Mouse (Mus musculus) MN1 (cell line): ENCODE results near the gene Hist1h3a.

Source experiments
- DNase-seq: peaks from one replicate; pipeline ENCODE4 v3.0.0-alpha.2; 2016; ENCODE audit warnings: low spot score

Hist1h3a gene

DNA sequence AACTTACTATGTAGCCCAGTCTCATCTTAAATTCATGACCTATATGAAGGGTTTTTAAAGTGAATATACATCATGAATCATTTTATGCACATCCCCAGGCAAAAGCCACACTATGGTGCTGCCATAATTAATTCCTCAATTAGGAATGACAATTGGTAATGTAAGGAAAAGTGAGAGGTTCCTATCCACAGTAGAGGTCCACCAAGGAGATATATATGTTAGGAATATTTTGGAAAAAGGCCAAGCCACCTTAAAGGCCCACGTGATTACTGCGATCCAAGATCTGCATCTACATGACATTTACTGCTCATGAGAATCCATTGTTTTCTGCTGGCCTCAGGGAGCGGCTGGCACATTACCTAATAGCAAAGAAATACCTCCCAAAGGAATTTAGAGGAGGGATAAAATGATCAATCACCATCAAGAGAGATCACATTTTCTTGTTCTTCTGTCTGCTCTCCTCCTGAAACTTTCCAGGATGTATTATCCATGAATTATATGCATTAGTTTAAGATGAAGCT, 2.9 kb downstream of the Hist1h3a start:
- DNase-seq = no peak

DNA sequence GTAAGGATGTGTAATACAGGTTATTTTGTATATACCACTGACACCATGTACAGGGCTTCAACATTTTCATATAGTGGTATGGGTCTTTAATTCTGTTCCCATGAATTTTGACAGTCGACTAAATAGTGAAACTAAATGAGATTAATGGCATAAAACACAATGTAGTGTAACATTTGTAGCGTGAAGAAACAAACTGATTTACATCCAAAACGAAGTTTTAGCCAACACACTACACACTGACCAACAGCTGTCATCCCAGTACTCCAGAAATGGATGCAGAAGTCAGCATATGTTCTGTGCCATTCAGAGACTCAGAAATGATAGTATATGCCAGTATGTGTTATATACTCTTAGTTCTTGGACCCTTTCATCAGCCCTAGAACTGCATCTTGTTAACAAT, 4.3 kb downstream of the Hist1h3a start:
- DNase-seq = no peak

DNA sequence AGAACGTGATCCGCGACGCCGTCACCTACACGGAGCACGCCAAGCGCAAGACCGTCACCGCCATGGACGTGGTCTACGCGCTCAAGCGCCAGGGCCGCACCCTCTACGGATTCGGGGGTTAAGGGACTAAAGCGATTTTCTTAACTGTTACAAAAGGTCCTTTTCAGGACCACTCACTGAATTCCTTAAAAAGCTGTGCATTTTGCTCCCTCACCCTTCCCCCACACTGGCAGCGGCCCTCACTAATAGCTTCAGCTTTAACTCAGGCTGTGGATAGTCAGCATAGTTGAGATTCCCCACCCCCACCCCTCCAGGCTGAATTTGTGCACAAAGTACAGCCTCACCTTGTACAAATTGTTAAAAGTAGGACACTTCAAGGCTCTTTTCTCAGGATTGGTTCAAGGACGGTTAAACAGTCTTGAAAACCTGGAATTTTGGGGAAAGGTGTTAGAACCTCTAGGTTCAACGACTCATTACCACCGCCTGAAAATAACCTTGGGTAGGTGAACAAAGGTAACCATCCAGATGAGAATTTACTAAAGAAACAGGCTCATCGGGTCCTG, 4.9 kb downstream of the Hist1h3a start:
- no peak for DNase-seq

DNA sequence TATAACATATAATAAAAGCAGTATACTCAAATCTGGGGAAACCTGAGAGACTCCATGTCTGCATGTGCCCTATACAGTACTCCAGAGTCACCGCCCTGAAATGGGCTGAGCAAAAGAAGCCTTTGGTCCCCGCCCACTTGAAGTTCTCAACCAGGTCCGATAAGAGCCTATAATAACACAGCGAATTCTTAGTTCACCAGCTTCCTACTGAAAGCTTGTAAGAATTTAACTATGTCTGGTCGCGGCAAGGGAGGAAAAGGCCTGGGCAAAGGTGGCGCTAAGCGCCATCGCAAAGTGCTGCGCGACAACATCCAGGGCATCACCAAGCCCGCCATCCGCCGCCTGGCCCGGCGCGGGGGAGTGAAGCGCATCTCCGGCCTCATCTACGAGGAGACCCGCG, 5.4 kb downstream of the Hist1h3a start, which contains the start of gene Hist1h4b:
TSS of gene Hist1h4b (plus strand) at position 224 of the 400 bp plus-strand sequence.
- peak; percentile 90 for DNase-seq

DNA sequence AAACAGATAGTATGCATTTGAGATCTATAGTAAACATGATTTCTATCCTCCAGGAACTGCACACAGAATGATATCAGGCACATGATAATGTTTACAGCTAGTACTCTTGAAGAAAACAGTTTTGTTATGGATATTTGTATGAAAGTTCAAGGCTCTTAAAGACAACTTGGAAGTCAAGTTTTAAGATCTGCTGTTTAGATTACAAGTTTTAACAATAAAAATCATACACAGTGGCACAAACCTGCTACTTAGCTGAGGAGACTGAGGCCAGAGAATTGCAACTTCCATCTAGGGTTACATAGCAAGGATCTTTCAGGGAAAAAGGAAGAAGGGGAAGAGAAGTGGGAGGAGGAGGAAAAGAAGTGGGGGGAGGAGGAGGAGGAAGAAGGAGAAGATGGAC, 7.2 kb downstream of the Hist1h3a start:
- no peak for DNase-seq

DNA sequence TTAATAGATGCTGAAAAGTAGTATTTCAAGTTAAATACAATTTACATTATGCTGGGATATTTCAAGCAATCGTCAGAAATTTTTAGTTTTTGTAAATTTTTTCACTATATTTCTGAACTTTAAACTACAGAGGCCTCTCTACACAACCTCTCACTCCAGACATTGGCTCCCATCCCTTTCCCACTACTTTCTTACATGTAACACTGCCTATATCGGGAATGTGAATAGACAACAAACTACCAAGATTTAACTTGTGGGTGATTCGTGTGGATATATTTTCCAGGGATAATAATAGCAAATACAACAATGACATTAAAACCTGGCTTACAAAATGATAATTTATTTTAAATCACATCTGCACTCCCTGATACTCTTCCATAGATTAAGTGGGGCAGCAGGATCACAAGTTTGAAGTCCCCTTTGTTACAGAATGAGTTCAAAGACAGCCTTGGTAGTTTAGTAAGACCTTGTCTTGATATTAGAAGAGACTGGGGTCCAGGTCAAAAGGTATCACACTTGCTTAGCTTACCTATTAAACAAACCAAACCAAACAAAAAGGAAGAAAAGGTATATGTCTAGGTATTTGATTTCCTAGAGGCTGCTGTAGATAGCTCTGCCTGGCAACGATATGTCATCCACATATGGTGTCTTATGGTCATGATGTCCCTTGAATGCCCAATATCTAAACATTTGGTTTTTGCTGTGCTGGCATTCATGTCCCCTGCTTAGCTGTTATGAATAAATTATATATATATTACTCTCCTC, 8.7 kb downstream of the Hist1h3a start:
- no peak for DNase-seq

DNA sequence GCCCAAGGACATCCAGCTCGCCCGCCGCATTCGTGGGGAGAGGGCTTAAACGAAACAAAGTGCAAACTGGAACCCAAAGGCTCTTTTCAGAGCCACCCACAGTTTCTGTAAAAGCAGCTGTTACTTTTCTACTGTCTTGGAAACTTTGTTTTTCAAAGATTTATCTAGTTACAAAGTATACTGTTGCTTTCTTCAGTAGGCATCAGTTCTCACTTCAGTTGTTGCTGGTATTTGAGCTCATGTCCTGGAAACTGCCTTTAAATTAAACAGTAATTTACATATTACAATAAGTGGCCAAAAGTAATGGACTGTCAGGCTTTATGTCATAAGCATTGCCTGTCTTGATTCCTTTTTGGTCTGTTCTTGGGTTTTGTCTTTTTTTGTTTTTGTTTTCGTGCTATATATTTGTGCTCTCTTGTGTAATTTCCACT, 9.4 kb downstream of the Hist1h3a start:
- no peak for DNase-seq

DNA sequence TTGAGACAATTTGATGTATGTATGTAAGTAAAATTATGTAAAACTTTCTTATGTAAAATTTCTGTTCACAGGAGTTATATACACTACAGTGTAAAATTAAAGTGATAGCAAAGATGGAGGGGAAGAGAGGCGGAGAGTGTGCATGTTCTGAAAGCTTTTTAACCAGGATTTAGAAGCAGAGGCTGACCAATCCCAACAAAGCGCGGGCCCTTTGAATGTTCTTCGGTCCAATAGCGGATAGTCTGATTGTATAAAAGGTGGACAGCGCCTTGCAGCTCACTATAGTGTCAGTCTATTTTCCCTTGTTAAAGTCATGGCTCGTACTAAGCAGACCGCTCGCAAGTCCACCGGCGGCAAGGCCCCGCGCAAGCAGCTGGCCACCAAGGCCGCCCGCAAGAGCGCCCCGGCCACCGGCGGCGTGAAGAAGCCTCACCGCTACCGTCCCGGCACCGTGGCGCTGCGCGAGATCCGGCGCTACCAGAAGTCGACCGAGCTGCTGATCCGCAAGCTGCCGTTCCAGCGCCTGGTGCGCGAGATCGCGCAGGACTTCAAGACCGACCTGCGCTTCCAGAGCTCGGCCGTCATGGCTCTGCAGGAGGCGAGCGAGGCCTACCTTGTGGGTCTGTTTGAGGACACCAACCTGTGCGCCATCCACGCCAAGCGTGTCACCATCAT, 10.0 kb downstream of the Hist1h3a start, which contains the start of gene Hist1h3b:
TSS of gene Hist1h3b (plus strand) at position 201 of the 675 bp plus-strand sequence.
- peak; percentile 94 for DNase-seq

DNA sequence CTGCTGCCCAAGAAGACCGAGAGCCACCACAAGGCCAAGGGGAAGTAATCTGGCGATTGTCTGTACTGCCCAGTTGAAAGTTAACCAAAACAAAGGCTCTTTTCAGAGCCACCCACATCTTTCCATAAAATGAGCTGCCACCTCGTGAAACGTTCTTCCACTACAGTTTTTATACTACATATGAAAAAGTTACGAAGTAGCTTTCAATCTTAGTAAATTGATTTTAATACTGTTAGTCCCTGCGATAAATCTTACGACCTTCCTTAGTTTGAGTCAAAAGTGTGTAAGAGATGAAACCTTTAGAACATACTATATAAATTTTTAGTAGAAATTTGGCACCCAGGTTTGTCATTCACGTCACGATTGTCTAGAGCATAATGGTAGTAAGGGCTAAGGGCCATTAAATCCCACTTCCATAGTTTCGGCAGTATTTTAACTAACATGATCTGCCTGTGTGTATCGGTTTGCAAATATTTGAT, 10.7 kb downstream of the Hist1h3a start:
- DNase-seq = no peak

DNA sequence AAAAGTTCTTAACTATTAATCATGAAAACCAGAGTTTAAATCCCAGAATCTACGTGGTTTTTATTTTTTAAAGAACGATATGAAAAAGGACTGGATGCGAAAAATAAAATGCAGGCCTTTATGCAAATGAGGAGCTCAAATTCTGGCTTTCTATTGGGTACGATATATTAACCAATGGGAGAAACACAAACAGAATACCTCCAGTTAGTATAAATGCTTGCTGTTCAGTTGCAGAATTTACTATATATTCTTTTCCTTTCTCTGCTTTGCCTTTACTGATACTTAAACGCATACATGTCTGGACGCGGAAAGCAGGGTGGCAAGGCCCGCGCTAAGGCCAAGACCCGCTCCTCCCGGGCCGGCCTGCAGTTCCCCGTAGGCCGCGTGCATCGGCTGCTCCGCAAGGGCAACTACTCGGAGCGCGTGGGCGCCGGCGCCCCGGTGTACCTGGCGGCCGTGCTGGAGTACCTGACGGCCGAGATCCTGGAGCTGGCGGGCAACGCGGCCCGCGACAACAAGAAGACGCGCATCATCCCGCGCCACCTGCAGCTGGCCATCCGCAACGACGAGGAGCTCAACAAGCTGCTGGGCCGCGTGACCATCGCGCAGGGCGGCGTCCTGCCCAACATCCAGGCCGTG, 11.2 kb downstream of the Hist1h3a start, which contains the start of gene Hist1h2ab:
TSS of gene Hist1h2ab (plus strand) at position 288 of the 639 bp plus-strand sequence.
- peak; percentile 74 for DNase-seq

DNA sequence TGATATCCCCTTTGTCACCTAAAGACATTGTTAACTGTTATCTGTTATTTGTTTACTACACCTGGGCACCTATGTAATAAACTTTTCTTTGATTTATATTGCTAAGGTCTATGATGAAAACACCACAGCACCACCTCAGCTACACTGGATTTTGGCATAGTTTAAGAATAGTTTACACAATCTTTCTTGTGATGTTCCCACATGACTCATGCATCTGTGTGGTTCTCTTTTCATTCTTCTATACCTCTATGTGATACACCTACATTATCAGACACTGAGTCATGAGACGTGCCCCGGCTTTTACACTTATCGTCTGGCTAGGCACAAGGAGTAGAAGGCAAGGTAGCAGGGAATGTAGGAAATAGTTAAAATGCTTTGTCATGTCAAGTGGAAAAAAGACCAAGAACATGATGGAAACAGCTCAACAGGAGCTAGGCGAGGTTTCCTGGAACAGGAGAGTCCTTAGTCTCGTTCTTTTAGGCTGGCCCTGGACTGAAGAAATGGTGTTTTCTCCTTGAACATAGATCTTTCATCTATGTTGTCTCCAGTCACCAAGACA, 12.5 kb downstream of the Hist1h3a start:
- no peak for DNase-seq

DNA sequence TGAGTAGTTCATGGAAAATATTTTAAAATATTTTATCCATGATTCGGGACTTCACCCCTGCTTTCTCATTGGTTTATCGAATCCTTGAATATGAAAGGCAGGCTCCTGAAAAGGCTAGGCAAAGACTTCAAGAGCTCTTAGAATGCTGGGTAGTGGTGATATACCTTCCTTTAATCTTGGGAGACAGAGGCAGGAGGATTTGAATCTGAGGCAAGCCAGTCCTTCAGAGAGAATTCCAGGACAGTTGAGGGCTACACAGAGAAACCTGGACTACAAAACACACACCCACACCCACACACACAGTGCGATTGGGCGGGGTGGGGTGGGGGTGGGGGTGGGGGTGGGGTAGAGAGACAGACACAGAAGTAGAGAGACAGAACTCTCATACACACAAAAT, 14.3 kb downstream of the Hist1h3a start:
- no peak for DNase-seq

DNA sequence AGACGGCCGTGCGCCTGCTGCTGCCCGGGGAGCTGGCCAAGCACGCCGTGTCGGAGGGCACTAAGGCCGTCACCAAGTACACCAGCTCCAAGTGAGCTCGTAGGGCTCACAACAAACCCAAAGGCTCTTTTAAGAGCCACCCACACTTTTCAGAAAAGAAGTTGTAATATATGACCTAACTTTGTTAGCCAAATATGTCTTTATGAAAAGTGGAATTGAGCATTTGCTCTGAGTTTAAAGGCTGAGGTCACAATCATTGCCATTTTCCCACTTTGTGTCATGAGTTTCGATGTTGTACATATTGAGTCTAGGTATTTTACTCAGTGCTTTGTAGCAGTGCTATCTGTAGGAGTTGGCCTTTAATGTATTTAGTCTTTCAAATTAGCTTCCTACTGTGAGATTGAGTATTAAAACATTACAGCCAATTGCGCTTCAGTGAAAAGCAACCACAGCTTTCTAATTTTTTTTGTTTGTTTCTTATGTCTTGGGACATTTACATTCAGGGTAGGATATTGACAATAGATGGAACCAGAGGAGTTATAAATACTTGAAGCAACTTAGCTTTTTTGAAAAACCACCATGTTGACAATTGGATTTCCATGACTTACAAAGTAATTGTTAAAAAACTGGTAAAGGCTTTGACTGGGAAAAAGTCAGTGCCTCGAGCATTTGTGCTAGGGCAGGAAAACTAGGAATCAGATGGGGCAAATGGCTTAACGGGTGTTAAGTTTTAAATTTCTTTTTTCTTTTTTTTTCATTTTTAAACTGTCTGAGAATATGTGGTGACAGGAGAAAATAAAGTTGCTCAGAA, 14.9 kb downstream of the Hist1h3a start:
- DNase-seq = no peak

DNA sequence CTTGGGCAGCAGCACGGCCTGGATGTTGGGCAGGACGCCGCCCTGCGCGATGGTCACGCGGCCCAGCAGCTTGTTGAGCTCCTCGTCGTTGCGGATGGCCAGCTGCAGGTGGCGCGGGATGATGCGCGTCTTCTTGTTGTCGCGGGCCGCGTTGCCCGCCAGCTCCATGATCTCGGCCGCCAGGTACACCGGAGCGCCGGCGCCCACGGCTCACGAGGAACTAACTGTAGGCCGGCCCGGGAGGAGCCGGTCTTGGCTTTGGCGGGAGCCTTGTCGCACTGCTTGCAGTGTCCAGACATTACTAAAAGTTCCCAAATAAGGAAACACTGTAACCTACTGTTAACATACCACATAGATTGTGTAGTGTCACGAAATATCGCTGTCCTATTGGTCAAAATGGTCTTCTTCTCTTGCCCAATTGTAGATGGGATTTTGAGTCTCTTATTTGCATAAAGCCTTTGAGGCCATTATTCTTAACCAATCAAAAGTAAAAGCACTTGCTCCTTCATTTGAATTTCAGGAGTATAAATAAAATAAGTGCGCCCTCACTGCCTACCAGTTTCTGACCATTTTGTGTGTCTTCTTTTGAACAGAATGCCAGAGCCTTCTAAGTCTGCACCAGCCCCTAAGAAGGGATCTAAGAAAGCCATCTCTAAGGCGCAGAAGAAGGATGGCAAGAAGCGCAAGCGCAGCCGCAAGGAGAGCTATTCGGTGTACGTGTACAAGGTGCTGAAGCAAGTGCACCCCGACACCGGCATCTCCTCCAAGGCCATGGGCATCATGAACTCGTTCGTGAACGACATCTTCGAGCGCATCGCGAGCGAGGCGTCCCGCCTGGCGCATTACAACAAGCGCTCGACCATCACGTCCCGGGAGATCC, 15.7 kb downstream of the Hist1h3a start, which contains the start of gene Hist1h2bb:
TSS of gene Hist1h2bb (plus strand) at position 534 of the 880 bp plus-strand sequence.
- DNase-seq = peak; percentile 93

DNA sequence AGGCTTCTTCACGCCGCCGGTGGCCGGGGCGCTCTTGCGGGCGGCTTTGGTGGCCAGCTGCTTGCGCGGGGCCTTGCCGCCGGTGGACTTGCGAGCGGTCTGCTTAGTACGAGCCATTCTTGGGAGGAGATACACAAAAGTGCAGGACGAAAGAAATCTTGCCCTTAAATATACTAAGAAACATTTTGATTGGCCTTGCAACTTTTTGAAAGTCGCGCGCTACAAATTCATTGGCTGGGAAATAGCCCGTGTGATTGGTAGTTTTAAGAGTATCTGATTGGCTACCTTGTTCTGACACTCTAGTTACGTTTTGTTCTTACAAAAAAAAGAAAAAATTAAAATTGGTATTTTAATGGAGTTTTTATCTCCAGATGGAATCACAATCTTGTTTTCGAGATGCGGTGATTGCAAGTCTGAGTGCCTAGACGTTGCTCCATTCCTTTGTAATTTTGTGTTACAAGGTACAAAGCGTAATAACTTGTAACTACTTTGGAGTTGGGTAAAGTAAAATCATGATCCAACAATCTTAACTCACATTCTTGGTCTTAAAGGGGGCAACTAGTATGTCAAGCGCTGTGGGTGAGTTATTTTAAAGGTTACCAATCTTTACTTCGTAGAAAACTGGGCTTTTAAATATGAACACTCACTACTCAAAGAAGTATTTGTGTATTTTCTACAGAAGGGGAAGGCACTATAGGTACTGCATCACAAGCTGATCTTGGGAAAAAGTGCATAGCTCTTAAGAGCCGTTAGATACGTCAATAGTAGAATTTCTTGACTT, 16.6 kb downstream of the Hist1h3a start, which contains the start of gene Hist1h3c:
TSS of gene Hist1h3c (minus strand) at position 222 of the 781 bp plus-strand sequence.
- peak; percentile 89 for DNase-seq

DNA sequence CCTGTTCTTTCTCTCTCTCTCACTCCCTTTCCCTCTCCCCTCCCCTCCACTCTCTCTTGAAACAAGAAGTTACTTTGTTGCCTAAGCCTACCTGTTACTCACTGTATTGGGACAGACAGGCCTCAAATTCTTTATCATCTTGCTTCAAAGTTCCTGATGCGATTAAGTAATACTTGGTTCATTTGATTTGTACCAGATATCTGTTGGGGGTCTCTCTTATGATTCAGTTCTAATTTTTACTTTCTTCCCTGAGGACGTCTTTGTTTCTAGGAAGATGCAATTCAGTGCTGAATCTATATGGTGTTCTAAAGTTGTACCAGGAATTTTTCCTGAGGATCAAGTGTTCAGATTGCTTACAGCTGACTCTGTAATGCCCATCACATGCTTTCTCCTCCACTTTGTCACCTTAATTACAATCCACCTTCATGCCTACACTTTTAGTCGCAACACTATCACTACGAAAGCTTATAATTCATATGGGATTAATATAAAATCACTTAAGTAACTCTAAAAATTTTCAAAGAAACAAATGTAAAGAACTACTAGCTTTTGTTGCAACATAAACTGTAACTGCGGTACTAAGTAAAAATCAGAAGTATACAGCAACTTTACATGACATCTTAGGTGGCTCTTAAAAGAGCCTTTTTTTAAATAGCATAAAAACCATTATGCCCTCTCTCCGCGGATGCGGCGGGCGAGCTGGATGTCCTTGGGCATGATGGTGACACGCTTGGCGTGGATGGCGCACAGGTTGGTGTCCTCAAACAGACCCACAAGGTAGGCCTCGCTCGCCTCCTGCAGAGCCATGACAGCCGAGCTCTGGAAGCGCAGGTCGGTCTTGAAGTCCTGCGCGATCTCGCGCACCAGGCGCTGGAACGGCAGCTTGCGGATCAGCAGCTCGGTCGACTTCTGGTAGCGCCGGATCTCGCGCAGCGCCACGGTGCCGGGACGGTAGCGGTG, 17.5 kb downstream of the Hist1h3a start:
- no peak for DNase-seq

DNA sequence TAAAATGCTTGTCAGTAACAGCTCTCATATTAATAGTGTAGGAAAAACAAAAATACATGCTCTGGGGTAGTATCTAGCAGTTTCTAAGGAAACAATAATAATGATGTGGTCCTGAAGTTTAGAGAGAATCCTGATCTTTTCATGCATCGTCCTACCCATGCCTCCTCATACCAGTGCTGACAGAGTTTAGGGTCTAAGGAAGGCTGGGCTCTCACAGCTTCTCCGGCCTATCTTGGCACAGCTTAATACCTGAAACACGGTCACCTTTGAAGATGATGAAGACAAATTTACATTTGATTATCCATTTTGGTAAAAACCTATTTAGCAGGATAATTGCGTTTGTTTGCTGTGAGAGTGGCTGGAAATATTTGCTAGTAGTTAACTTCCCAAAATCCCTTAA, 18.2 kb downstream of the Hist1h3a start:
- DNase-seq = no peak

DNA sequence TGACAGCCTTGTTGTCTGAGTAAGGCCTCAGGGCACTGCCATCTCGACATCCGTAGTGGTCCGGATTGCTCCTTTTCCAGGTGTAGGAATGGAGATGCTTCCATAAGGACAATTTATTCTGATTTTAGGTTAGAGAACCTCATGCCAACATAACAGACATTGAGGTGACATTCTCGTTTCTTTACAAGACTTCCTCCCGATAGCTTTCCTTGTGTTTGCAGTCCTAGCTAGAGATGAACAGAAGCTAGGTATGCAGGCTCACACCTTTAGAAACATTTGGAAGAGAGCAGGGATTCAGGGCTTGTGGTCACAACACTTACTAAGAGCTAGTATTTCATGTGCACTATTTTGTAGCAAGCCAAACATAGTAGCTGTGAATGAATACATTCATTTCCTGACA, 19.0 kb downstream of the Hist1h3a start:
- DNase-seq = no peak
